Mouse (Mus musculus) testis, adult 2 months (tissue): Measurements from ENCODE around the gene Epn2.

Experiments
- CTCF ChIP-seq: fragments of 200-500 bp; IDR thresholded peaks from 2 replicates; pipeline ENCODE4 v1.5.1; 2012; ENCODE audit warnings: low read depth, mild to moderate bottlenecking, inconsistent platforms, low read length, moderate library complexity; ENCODE audit not compliant: control insufficient read depth, insufficient read depth, insufficient replicate concordance
- POLR2A ChIP-seq: fragments of 200-500 bp; IDR thresholded peaks from 2 replicates; pipeline ENCODE4 v1.6.1; 2012; ENCODE audit warnings: low read depth, mild to moderate bottlenecking, inconsistent platforms, low read length, moderate library complexity; ENCODE audit not compliant: control insufficient read depth

GRCm38 (mm10) chr11:61533571-61533970, 45.9 kb downstream of the Epn2 start:
- TF ChIP-seq POLR2A (no peak), CTCF (no peak)
